Mouse (Mus musculus) testis, postnatal 14 days (tissue): Measurements from ENCODE around the gene Iqcf1.
A peak's percentile ranks its signal among the peaks of the same experiment; 100 is the strongest.
"Not testable (repeated sequence)": the region's sequence is repeated elsewhere in the genome, so short reads cannot be mapped to it uniquely, and the experiment has no call there.

Experiments
- DNase-seq: peaks from one replicate; pipeline ENCODE4 v3.0.0; 2021; ENCODE audit warnings: low spot score

Gene Iqcf1

DNA sequence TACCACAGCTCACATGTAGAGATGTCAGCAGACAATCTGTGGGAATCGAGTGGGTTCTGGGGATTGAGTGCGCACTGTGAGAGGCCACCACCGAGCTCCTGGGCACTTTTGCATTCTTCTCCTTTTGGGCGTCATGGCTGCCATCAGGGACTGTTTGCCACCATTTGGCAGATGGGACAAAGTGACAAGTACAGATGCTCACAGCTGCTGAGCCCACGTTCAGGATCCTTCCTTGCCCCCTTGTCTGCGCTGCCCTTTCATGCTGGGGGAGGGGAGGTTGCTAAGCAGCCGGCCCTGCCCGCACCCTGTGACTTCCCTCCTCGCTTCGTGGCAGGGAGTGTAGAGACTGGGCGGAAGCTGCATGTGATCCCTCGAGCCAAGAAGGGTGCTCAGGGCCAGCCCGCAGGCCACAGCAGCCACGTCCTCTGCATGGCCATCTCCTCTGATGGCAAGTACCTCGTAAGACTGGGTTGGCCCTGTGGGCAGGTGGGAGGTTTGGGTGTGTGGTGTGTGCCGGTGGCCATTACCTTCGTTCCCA lies 17.1 kb upstream of the Iqcf1 start:
- DNase-seq: no peak

DNA sequence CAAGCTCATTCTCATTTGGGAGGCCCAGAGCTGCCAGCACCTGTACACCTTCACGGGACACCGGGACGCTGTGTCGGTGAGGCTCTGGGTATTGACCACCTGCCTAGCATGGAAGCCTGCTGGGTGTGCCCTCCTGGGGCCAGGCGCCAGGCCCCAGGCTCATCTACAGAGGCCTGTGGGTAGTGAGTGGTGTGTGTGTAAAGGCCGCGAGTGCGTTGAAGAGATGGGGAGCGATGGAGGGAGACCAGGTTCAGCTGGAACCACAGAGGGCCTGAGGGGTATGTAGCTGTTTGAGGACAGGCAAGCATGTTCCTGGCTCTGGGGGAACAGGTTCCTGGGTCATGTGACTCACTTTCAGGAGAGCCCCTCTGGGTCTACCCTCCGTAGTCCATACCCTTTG lies 16.6 kb upstream of the Iqcf1 start:
- DNase-seq: no peak

DNA sequence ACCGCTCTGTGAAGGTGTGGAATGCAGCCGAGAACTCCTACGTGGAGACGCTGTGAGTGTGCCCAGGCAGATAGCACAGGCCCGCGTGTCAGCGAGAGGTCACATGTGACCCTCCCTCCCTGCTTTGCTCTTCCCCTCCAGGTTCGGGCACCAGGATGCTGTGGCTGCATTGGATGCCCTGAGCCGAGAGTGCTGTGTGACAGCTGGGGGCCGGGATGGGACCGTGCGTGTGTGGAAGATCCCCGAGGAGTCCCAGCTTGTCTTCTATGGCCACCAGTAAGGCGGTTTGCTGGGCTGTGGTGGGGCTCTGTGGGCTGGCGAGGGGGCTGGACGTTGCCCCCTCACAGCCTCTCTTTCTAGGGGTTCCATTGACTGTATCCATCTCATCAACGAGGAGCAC lies 16.2 kb upstream of the Iqcf1 start:
- DNase-seq: no peak

- no peak for DNase-seq
These were observed 14.7 kb upstream of the Iqcf1 start for GRCm38 (mm10) chr9:106485076-106485475.

DNA sequence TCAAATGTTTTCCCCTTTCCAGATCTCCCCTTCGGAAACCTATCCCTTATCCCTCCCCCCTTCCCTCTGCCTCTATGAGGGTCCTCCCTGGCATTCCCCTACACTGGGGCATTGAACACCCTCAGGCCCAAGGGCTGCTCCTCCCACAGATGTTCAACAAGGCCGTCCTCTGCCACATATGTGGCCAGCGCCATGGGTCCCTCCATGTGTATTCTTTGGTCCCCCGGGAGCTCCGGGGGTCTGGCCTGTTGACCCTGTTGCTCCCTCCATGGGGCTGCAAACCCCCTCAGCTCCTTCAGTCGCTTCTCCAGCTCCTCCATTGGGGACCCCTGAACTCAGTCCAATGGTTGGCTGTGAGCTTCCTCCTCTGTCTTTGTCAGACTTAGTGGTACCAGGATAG lies 12.2 kb upstream of the Iqcf1 start:
- DNase-seq: not testable (repeated sequence)

GRCm38 (mm10) chr9:106501846-106502245 lies 2.1 kb downstream of the Iqcf1 start:
- DNase-seq: no peak

GRCm38 (mm10) chr9:106504246-106504645 lies 4.5 kb downstream of the Iqcf1 start:
- DNase-seq: no peak

DNA sequence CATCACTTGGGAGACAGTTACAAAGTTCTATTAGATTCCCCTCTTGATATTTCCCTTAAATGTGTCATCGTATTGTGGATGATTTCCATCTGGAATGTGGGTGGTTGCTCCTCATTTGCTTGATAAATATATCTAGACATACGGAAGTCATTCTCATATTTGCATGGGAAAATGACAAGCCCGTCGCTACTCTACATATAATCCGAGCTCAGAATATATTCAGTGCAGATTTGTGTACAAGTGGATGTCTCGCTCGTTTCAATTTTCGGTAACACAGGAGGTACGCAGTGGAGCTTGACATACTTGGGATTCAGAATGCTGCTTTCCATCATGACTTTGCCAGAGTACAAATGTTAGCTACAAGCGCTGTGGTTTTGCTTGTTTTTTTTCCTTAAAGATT lies 9.6 kb downstream of the Iqcf1 start:
- no peak for DNase-seq

DNA sequence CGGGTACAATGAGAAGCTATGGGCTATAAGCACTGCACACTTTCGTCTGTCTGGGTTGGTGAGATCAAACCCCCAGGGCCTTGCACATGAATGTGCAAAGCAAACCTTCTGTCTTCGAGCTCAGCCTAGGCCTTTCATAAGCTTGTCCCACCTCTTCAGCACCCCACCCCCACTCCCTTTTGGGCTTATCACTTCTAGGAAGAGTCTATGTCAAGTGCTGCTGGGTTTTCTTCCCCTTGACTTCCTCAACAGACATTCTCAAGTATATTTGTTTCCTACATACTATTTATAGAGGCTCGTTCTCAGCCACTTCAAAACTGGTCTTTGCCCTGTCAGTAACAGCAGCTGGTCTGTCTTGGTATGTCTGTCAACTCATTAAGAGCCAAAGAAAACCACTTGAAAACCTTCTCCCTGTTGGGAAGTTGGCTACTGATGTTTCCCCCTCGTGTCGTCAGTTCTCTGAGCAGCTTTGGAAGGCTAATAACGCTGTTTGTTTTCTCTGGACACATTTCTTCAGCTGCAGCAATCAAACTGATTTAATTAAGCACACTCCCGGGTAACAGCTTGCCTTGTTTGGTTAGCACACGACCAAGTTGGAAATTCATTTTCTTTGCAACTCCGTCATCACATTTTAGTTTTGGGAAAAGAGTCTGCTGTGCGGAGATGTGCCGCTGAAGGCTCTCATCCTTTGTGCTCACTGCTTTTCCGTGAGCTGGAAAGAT lies 13.1 kb downstream of the Iqcf1 start:
- DNase-seq: no peak

GRCm38 (mm10) chr9:106513566-106513965 lies 13.8 kb downstream of the Iqcf1 start:
- no peak for DNase-seq

GRCm38 (mm10) chr9:106514273-106514672 lies 14.5 kb downstream of the Iqcf1 start, which contains the start of gene Iqcf5:
Gene Iqcf5 (plus strand): TSS chr9:106514573.
- no peak for DNase-seq

GRCm38 (mm10) chr9:106519433-106519832 lies 19.7 kb downstream of the Iqcf1 start:
- DNase-seq: no peak

GRCm38 (mm10) chr9:106519909-106520308 lies 20.1 kb downstream of the Iqcf1 start:
- no peak for DNase-seq

DNA sequence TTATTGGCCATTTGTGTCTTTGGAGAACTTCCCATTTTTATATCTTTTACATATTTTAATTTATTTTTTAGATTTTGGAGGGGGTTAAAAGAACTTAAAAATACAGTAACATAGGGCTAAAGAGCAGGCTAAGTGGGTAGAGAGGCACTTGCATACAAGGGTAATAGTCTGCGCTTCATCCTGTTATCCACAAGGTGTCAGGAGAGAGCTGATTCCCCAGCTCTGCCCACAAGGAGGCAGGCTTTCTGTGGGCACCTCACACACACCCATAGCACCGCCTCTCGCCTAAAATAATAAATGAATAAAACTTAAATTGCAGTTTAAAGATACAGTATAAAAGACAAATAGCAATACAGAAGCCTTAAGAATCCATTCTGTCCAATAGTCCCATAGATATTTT lies 32.1 kb downstream of the Iqcf1 start:
- DNase-seq: no peak

DNA sequence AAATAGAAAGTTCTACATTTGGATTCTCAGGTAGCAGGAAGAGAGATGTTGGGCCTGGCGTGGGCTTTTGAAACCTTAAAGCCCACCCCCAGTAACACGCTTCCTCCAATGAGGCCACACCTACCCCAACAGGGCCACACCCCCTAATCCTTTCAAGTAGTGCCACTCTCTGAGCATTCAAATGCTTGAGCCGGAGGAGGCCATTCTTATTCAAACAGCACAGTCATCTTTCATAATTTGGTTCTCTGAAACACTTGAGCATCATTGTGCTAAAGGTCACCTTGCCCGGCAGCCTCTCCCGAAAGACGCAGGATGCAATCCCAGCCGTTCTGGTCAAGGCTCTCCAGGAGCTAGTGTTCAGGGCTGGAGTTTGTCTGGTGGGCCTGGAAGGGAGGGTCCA lies 34.5 kb downstream of the Iqcf1 start:
- peak; percentile 19 for DNase-seq

DNA sequence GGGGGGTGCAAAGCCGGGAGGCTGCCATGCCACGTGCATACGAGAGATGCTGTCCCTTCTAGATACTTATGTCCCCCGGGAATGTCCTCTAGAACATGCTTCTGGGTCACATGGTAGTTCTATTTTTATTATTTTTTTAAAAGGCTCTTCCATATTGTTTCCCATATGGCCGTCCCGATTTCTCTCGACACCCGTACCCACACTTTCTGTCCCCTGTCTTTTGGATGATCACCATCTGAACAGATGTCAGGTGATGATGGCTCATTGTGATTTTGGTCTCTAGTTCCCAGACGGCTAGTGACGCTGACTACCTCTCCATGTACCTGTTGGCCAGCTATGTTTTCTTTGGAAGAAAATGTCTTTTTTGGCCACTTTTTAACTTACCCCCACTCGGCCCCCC lies 35.2 kb downstream of the Iqcf1 start:
- no peak for DNase-seq
